Mouse (Mus musculus) adrenal gland, postnatal 10 days (tissue): ENCODE results near the gene Bex3. TPM values are rescaled to one million over a fixed set of nuclear protein-coding genes. Genes with fewer than 3 reads are reported as not detected.

Source experiments
- DNase-seq: peaks from one replicate; pipeline ENCODE4 v3.0.0; 2021; ENCODE audit warnings: mixed read lengths
- total RNA-seq, 2 experiments: library from RNA; stranded (reverse); gene quantifications; 2 replicates each; pipeline ENCODE4 v1.2.3; 2021

Bex3 gene
- total RNA-seq, 2 experiments from 2014 or later = 151 to 189 TPM

- no peak for DNase-seq
These were observed 43.2 kb downstream of the Bex3 start for GRCm38 (mm10) chrX:136313303-136313702.

- DNase-seq = no peak
These were observed 43.9 kb downstream of the Bex3 start for GRCm38 (mm10) chrX:136313792-136314564.

GRCm38 (mm10) chrX:136319953-136320352 is 49.9 kb downstream of the Bex3 start:
- DNase-seq = no peak

Other genes with a start within 250 kb of the Bex3 start
- 10 to 100 TPM; 25.0 to 30.2 TPM for gene Arxes1, start 236.9 kb upstream of the Bex3 start, total RNA-seq
- gene Bex2, start 202.0 kb upstream of the Bex3 start, total RNA-seq = 10 to 100 TPM; 34.5 to 38.8 TPM
- gene Nxf3, start 185.0 kb upstream of the Bex3 start, total RNA-seq = not detected
- 10 to 100 TPM; 12.1 to 13.5 TPM for gene Bex4, start 131.3 kb upstream of the Bex3 start, total RNA-seq
- gene Tceal8, start 97.9 kb upstream of the Bex3 start, total RNA-seq = 10 to 100 TPM; 43.3 to 53.2 TPM
- 1 to 10 TPM; 3.3 to 7.3 TPM for gene Tceal5, start 66.4 kb upstream of the Bex3 start, total RNA-seq
- 10 to 100 TPM; 14.9 to 27.1 TPM for gene Tceal7, start 55.5 kb upstream of the Bex3 start, total RNA-seq
- 10 to 100 TPM; 15.1 to 17.5 TPM for gene Bex1, start 54.7 kb upstream of the Bex3 start, total RNA-seq
- 100 to 1,000 TPM; 237 to 281 TPM for gene Tceal9, start 25.2 kb upstream of the Bex3 start, total RNA-seq
- not detected for gene Kir3dl1, start 247.7 kb downstream of the Bex3 start, total RNA-seq